ENCODE assay signal across 8 mouse cellular contexts in genomic region chr5:30921256-30922033, GRCm38 (mm10). TPM values are rescaled to one million over a fixed set of nuclear protein-coding genes. Genes with fewer than 3 reads are reported as not detected.
DNase-seq lines count a peak whose midpoint lies in the region; ATAC-seq lines count a peak whose summit lies in the region.

Gene Khk, plus strand, starts transcription at chr5:30921431.

- H3K36me3 ChIP-seq in embryonic facial prominence, embryonic 11.5 days (replicated peaks; ENCODE audit: control insufficient read depth, insufficient read depth, low read depth, low read length) = peaks cover 8% of the 10 kb centered on the region
- H3K36me3 ChIP-seq in limb, embryonic 10.5 days = peaks cover 48% of the 10 kb centered on the region
- H3K36me3 ChIP-seq in midbrain, embryonic 12.5 days = 0 out of 2 replicates have a peak, but pooled peaks cover 2% of the 10 kb centered on the region

- peak within 1 kb of the TSS; percentile 60 for H3K27ac ChIP-seq in embryonic facial prominence, embryonic 11.5 days (replicated peaks; ENCODE audit: low read depth, low read length)
- peak within 1 kb of the TSS; percentile 83 for H3K27ac ChIP-seq in limb, embryonic 10.5 days
- H3K27ac ChIP-seq in midbrain, embryonic 12.5 days (replicated peaks) = peak within 1 kb of the TSS; percentile 58

- H3K27me3 ChIP-seq in embryonic facial prominence, embryonic 11.5 days (ENCODE audit: control insufficient read depth, insufficient read depth, low read length) = no peaks in the 10 kb centered on the region
- no peaks in the 10 kb centered on the region for H3K27me3 ChIP-seq in limb, embryonic 10.5 days (ENCODE audit: low read depth, poor library complexity, severe bottlenecking)
- peaks cover 35% of the 10 kb centered on the region for H3K27me3 ChIP-seq in midbrain, embryonic 12.5 days

- H3K4me2 ChIP-seq in embryonic facial prominence, embryonic 11.5 days (ENCODE audit: low read depth, low read length) = peak within 1 kb of the TSS; percentile 68
- H3K4me2 ChIP-seq in midbrain, embryonic 12.5 days (replicated peaks) = peak within 1 kb of the TSS; percentile 70

- H3K4me1 ChIP-seq in embryonic facial prominence, embryonic 11.5 days (ENCODE audit: control insufficient read depth, insufficient read depth, low read length) = peaks cover 5% of the 10 kb centered on the region; the same call in 1 of the 2 replicates
- H3K4me1 ChIP-seq in limb, embryonic 10.5 days = peaks cover 61% of the 10 kb centered on the region
- peaks cover 21% of the 10 kb centered on the region for H3K4me1 ChIP-seq in midbrain, embryonic 12.5 days

- ATAC-seq in embryonic facial prominence, embryonic 11.5 days (replicated peaks; ENCODE audit: insufficient number of reproducible peaks, low FRiP score, low TSS enrichment, low read depth) = peak; percentile 79
- ATAC-seq in midbrain, embryonic 12.5 days (ENCODE audit: low FRiP score, low read depth) = peak; percentile 81

- peak; percentile 72 for DNase-seq in 3134 (ENCODE audit: extremely low read depth, insufficient read length, low spot score)
- DNase-seq in adrenal gland, postnatal 25 days = peak; percentile 94
- peak; percentile 93 for DNase-seq in embryonic facial prominence, embryonic 11.5 days (ENCODE audit: low spot score)
- DNase-seq in heart, adult 11 months = peak; percentile 99
- peak; percentile 93 for DNase-seq in kidney, adult 11 months
- peak; percentile 99 for DNase-seq in limb, embryonic 10.5 days (ENCODE audit: low spot score)
- peak; percentile 88 for DNase-seq in skeletal muscle tissue, adult 2 months (ENCODE audit: low read depth, low spot score)

- 1% methylated on average over 34 of the region's 40 CpGs for WGBS in embryonic facial prominence, embryonic 11.5 days
- WGBS in limb, embryonic 10.5 days = 1% methylated on average over 39 of the region's 40 CpGs
- under 1% methylated on average over 39 of the region's 40 CpGs for WGBS in midbrain, embryonic 12.5 days

- peak within 1 kb of the TSS; percentile 28 for H3K4me3 ChIP-seq in embryonic facial prominence, embryonic 11.5 days (ENCODE audit: low read depth, low read length)
- peak within 1 kb of the TSS; percentile 59 for H3K4me3 ChIP-seq in limb, embryonic 10.5 days
- H3K4me3 ChIP-seq in midbrain, embryonic 12.5 days = peak within 1 kb of the TSS; percentile 46

- no peaks in the 10 kb centered on the region for H3K9me3 ChIP-seq in embryonic facial prominence, embryonic 11.5 days (replicated peaks; ENCODE audit: control insufficient read depth, low read length)
- H3K9me3 ChIP-seq in limb, embryonic 10.5 days (replicated peaks) = no peaks in the 10 kb centered on the region
- no peaks in the 10 kb centered on the region for H3K9me3 ChIP-seq in midbrain, embryonic 12.5 days

- H3K9ac ChIP-seq in embryonic facial prominence, embryonic 11.5 days (replicated peaks; ENCODE audit: low read length) = peak within 1 kb of the TSS; percentile 32
- peak within 1 kb of the TSS; percentile 61 for H3K9ac ChIP-seq in midbrain, embryonic 12.5 days (replicated peaks)

RNA-seq across cellular contexts. Expression of gene Khk, which starts in this region (rescaled TPM):
- total RNA-seq in adrenal gland, postnatal 25 days (2021) = 28.5 and 58.5 TPM in 2 replicates
- polyA plus RNA-seq in embryonic facial prominence, embryonic 11.5 days (2014; fragmentation: Nextera tagmentation; extraction: Ambion mirVana) = 9.2 and 9.9 TPM in 2 replicates
- 7.1 and 7.8 TPM in 2 replicates for polyA plus RNA-seq in limb, embryonic 10.5 days (2016; fragmentation: Nextera tagmentation; extraction: Ambion mirVana)
- polyA plus RNA-seq in midbrain, embryonic 12.5 days (2016; fragmentation: Nextera tagmentation; extraction: Ambion mirVana) = 5.6 TPM in 2 replicates

Comparison
In these comparisons a context has a peak if more than half of its experiments do, and no peak if none do; other contexts are left out.
1. Peak in every context shown above with its lines: DNase-seq, ATAC-seq, H3K4me3 ChIP-seq and H3K27ac ChIP-seq.